Mouse (Mus musculus): ENCODE results near the gene Asprv1.

The Asprv1 gene

GRCm38 (mm10) chr6:86623201-86623600 lies 4.8 kb upstream of the Asprv1 start:
- no peak for DNase-seq (ENCODE audit: low read depth)

GRCm38 (mm10) chr6:86624074-86625030 lies 3.6 kb upstream of the Asprv1 start:
- DNase-seq (ENCODE audit: low read depth): no peak

GRCm38 (mm10) chr6:86630141-86630540 lies 2.2 kb downstream of the Asprv1 start:
- DNase-seq (ENCODE audit: low read depth): no peak

GRCm38 (mm10) chr6:86636495-86636894 lies 8.5 kb downstream of the Asprv1 start:
- no peak for DNase-seq (ENCODE audit: low read depth)

GRCm38 (mm10) chr6:86637171-86637835 lies 9.3 kb downstream of the Asprv1 start:
- no peak for DNase-seq (ENCODE audit: low read depth)

- DNase-seq (ENCODE audit: low read depth): no peak
These were observed 9.9 kb downstream of the Asprv1 start for GRCm38 (mm10) chr6:86637860-86638259.

GRCm38 (mm10) chr6:86638434-86638833 lies 10.5 kb downstream of the Asprv1 start:
- DNase-seq (ENCODE audit: low read depth): no peak

GRCm38 (mm10) chr6:86639180-86640160 lies 11.5 kb downstream of the Asprv1 start:
- peak; percentile 39 for DNase-seq (ENCODE audit: low read depth)

- DNase-seq (ENCODE audit: low read depth): no peak
These were observed 12.2 kb downstream of the Asprv1 start for GRCm38 (mm10) chr6:86640161-86640560.

- no peak for DNase-seq (ENCODE audit: low read depth)
These were observed 12.8 kb downstream of the Asprv1 start for GRCm38 (mm10) chr6:86640776-86641175.

GRCm38 (mm10) chr6:86641716-86642115 lies 13.8 kb downstream of the Asprv1 start:
- no peak for DNase-seq (ENCODE audit: low read depth)

- DNase-seq (ENCODE audit: low read depth): no peak
These were observed 16.9 kb downstream of the Asprv1 start for GRCm38 (mm10) chr6:86644775-86645400.

- DNase-seq (ENCODE audit: low read depth): no peak
These were observed 17.6 kb downstream of the Asprv1 start for GRCm38 (mm10) chr6:86645551-86645950.

- DNase-seq (ENCODE audit: low read depth): no peak
These were observed 18.2 kb downstream of the Asprv1 start for GRCm38 (mm10) chr6:86646143-86646542.

GRCm38 (mm10) chr6:86653026-86653425 lies 25.1 kb downstream of the Asprv1 start:
- DNase-seq (ENCODE audit: low read depth): no peak

- no peak for DNase-seq (ENCODE audit: low read depth)
These were observed 26.4 kb downstream of the Asprv1 start for GRCm38 (mm10) chr6:86654270-86654916.

GRCm38 (mm10) chr6:86658501-86658900 lies 30.5 kb downstream of the Asprv1 start:
- no peak for DNase-seq (ENCODE audit: low read depth)

GRCm38 (mm10) chr6:86660161-86660877 lies 32.4 kb downstream of the Asprv1 start:
- DNase-seq (ENCODE audit: low read depth): no peak

GRCm38 (mm10) chr6:86665076-86665475 lies 37.1 kb downstream of the Asprv1 start:
- DNase-seq (ENCODE audit: low read depth): no peak
